ENCODE assay signal across 11 mouse cellular contexts in the genomic region with DNA sequence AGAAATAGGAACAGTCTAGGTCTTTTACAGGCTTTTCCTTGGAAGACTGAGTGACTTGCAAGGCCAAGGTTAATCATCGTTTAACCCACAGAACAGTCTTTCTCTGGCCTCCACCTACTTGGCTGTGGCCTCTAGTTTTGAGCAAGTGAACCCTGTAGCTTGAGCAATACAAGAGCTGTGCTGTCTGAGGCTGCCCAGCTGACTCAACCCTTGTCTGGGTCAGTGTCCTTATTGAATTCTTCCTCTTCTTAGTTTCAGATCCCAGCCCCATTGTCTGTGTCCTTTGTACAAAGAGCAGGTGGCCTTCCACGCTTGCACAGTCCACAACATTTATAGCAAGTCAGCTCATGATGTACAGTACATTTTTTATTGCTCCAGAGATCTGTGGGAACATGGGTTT. TPM values are rescaled to one million over a fixed set of nuclear protein-coding genes. Genes with fewer than 3 reads are reported as not detected.
A peak's percentile ranks its signal among the peaks of the same experiment; 100 is the strongest.
DNase-seq lines count a peak whose midpoint lies in the region; ATAC-seq and TF ChIP-seq lines count a peak whose summit lies in the region.
"Had no signal": no experiment of that assay in that cellular context is flagged by ENCODE, and none has a peak within 500 bp of the region (broad histone marks: within the 10 kb centered on the region; RNA-seq: fewer than 3 reads in every experiment).

No protein-coding gene starts in this region.

- no peaks in the 10 kb centered on the region for H3K9me3 ChIP-seq in kidney, postnatal 0 days (replicated peaks; ENCODE audit: low read length)
- no peaks in the 10 kb centered on the region for H3K9me3 ChIP-seq in forebrain, embryonic 12.5 days
- H3K9me3 ChIP-seq in hindbrain, embryonic 10.5 days: no peaks in the 10 kb centered on the region
- H3K9me3 ChIP-seq: megakaryocyte, embryonic 14.5 days had no signal

- 52% methylated on average over 2 of the region's 2 CpGs for WGBS in kidney, postnatal 0 days
- WGBS in small intestine, adult 2 months: 12% methylated on average over 2 of the region's 2 CpGs
- 76% methylated on average over 2 of the region's 2 CpGs for WGBS in forebrain, embryonic 12.5 days
- WGBS in hindbrain, embryonic 10.5 days: 77% methylated on average over 2 of the region's 2 CpGs

- H3K27me3 ChIP-seq in kidney, postnatal 0 days (ENCODE audit: insufficient read depth, low read length): no peaks in the 10 kb centered on the region
- no peaks in the 10 kb centered on the region for H3K27me3 ChIP-seq in small intestine, adult 2 months (ENCODE audit: control insufficient read depth, insufficient read depth, low read length)
- H3K27me3 ChIP-seq in forebrain, embryonic 12.5 days: no peaks in the 10 kb centered on the region
- H3K27me3 ChIP-seq in hindbrain, embryonic 10.5 days (ENCODE audit: insufficient read depth, poor library complexity, severe bottlenecking): no peaks in the 10 kb centered on the region

- H3K36me3 ChIP-seq in kidney, postnatal 0 days (ENCODE audit: insufficient read depth, low read length): no peaks in the 10 kb centered on the region
- no peaks in the 10 kb centered on the region for H3K36me3 ChIP-seq in small intestine, adult 2 months (ENCODE audit: control insufficient read depth, insufficient read depth, low read length)
- H3K36me3 ChIP-seq in forebrain, embryonic 12.5 days (replicated peaks): no peaks in the 10 kb centered on the region
- H3K36me3 ChIP-seq in hindbrain, embryonic 10.5 days: no peaks in the 10 kb centered on the region

- H3K9ac ChIP-seq in kidney, postnatal 0 days (ENCODE audit: low read depth, low read length): no peak overlapping the region
- no peak overlapping the region for H3K9ac ChIP-seq in forebrain, embryonic 12.5 days

- no peak overlapping the region for H3K4me3 ChIP-seq in kidney, postnatal 0 days (replicated peaks; ENCODE audit: low read depth, low read length)
- H3K4me3 ChIP-seq in small intestine, adult 2 months (ENCODE audit: low read depth, low read length): no peak overlapping the region
- H3K4me3 ChIP-seq in forebrain, embryonic 12.5 days (replicated peaks): no peak overlapping the region
- H3K4me3 ChIP-seq in hindbrain, embryonic 10.5 days: no peak overlapping the region
- H3K4me3 ChIP-seq: megakaryocyte, embryonic 14.5 days had no signal

- peak; percentile 82 for ATAC-seq in kidney, postnatal 0 days (replicated peaks; ENCODE audit: low FRiP score, low read depth)
- ATAC-seq in forebrain, embryonic 12.5 days (ENCODE audit: low FRiP score): no peak

- TF ChIP-seq POLR2A in small intestine, adult 2 months (IDR thresholded peaks at IDR 0.05; ENCODE audit: low read depth, low read length): no peak

- 0 out of 2 replicates have a peak, but pooled peaks cover 9% of the 10 kb centered on the region for H3K4me1 ChIP-seq in kidney, postnatal 0 days (replicated peaks; ENCODE audit: insufficient read depth, low read length)
- H3K4me1 ChIP-seq in small intestine, adult 2 months (ENCODE audit: control insufficient read depth, insufficient read depth, insufficient read length, low read length): peaks cover 29% of the 10 kb centered on the region
- H3K4me1 ChIP-seq in forebrain, embryonic 12.5 days: peaks cover 8% of the 10 kb centered on the region; the same call in 1 of the 2 replicates
- peaks cover 11% of the 10 kb centered on the region for H3K4me1 ChIP-seq in hindbrain, embryonic 10.5 days (replicated peaks)
- H3K4me1 ChIP-seq: megakaryocyte, embryonic 14.5 days had no signal

- DNase-seq in gastrocnemius, adult 18-20 months (ENCODE audit: low spot score): peak; percentile 64
- DNase-seq in gastrocnemius, postnatal 4 days (ENCODE audit: low spot score in 2 of 2): no peak
- DNase-seq in ovary, postnatal 36 days (ENCODE audit: low spot score): peak; percentile 10
- no peak for DNase-seq in ovary, postnatal 10 days (ENCODE audit: low spot score)
- peak; percentile 46 for DNase-seq in kidney, postnatal 0 days (ENCODE audit: low spot score)
- no peak for DNase-seq in hindbrain, embryonic 10.5 days (ENCODE audit: low spot score)

- no peak for TF ChIP-seq CTCF in kidney, postnatal 0 days (IDR thresholded peaks at IDR 0.05; ENCODE audit: low read depth)
- no peak for TF ChIP-seq CTCF in small intestine, adult 2 months (IDR thresholded peaks at IDR 0.05; ENCODE audit: extremely low read depth, insufficient read length, insufficient replicate concordance, low read depth, low read length)

- H3K27ac ChIP-seq in kidney, postnatal 0 days: peak overlapping the region; percentile 48; the same call in 1 of the 2 replicates
- peak overlapping the region; percentile 83 for H3K27ac ChIP-seq in small intestine, adult 2 months (ENCODE audit: insufficient read depth, low read depth, low read length)
- no peak overlapping the region for H3K27ac ChIP-seq in forebrain, embryonic 12.5 days
- H3K27ac ChIP-seq in hindbrain, embryonic 10.5 days: no peak overlapping the region

- H3K4me2 ChIP-seq in kidney, postnatal 0 days (ENCODE audit: low read length): no peak overlapping the region
- H3K4me2 ChIP-seq in forebrain, embryonic 12.5 days: no peak overlapping the region

RNA-seq across cellular contexts. Expression of a gene that starts 16.6 kb away (rescaled TPM):
- not detected for total RNA-seq in gastrocnemius, adult 18-20 months (2021)
- total RNA-seq in gastrocnemius, postnatal 4 days (2021): not detected
- polyA plus RNA-seq in kidney, postnatal 0 days (2015; fragmentation: Nextera tagmentation; extraction: Ambion mirVana): 0.29 and 0.36 TPM in 2 replicates
- polyA plus RNA-seq in small intestine, adult 2 months (2012; rRNA removed): 0.11 TPM in 1 of 2 replicates, not detected in the other
- not detected in 2 replicates for polyA plus RNA-seq in forebrain, embryonic 12.5 days (2016; fragmentation: Nextera tagmentation; extraction: Ambion mirVana)
- not detected in 2 replicates for polyA plus RNA-seq in hindbrain, embryonic 10.5 days (2016; fragmentation: Nextera tagmentation; extraction: Ambion mirVana)
- total RNA-seq: gastrocnemius, postnatal 36 days; layer of hippocampus, postnatal 10 days had no signal

Comparison
In these comparisons a context has a peak if more than half of its experiments do, and no peak if none do; other contexts are left out.
1. DNase-seq: peak in gastrocnemius, adult 18-20 months (single experiment), ovary, postnatal 36 days (single experiment) and kidney, postnatal 0 days (single experiment); none in gastrocnemius, postnatal 4 days (0 of 2), ovary, postnatal 10 days (single experiment) and hindbrain, embryonic 10.5 days (single experiment).
2. H3K27ac ChIP-seq: peak in kidney, postnatal 0 days (single experiment) and small intestine, adult 2 months (single experiment); none in forebrain, embryonic 12.5 days (single experiment) and hindbrain, embryonic 10.5 days (single experiment).